Mouse (Mus musculus): ENCODE results near the gene Reln.

GRCm38 (mm10) chr5:21909713-21910112 is 434.8 kb downstream of the Reln start:
- TF ChIP-seq CTCF (IDR thresholded peaks at IDR 0.05; ENCODE audit: borderline replicate concordance, control insufficient read depth, extremely low read depth, insufficient read depth, low read length, poor library complexity), result no peak
- TF ChIP-seq POLR2A (IDR thresholded peaks at IDR 0.05; ENCODE audit: control insufficient read depth, extremely low read depth, insufficient read depth, low read length, poor library complexity), result no peak

Measured in thymus, adult 2 months (tissue).